Mouse (Mus musculus) heart, adult 2 months (tissue): Measurements from ENCODE around the gene Gm4707.
"Not testable (repeated sequence)": the region's sequence is repeated elsewhere in the genome, so short reads cannot be mapped to it uniquely, and the experiment has no call there.

Source experiments
- CTCF ChIP-seq: fragments of 200-600 bp; IDR thresholded peaks from 2 replicates; pipeline ENCODE4 v1.8.1; 2022; ENCODE audit warnings: antibody characterized with exemption, mild to moderate bottlenecking, moderate library complexity
- POLR2A ChIP-seq: fragments of 200-500 bp; IDR thresholded peaks from 2 replicates; pipeline ENCODE4 v1.6.1; 2011; ENCODE audit warnings: mild to moderate bottlenecking, low read depth, low read length, control low read depth; ENCODE audit not compliant: insufficient read depth

DNA sequence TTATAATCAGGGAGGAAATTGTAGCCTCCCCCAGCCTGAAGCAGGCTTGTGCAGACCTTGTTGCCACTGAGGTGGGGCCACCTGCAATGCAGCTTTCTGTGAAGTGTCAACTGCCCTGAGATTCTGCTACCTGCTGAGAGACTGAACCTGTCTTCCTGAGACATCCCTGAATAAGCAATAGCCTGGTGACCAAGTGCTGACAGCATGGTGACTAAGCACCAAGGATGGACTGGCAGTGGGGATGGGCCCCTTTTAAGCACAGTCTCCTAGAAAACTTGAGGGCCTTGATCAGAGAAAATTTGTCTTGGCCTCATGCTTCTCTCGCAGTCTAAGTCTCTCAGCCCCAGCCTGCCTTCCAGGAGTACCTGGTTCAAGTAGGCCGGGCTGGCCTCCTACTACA, 37.2 kb downstream of the Gm4707 start:
- not testable (repeated sequence) for TF ChIP-seq CTCF, POLR2A
